Mouse (Mus musculus): ENCODE measurements around the gene Mov10l1.

DNA sequence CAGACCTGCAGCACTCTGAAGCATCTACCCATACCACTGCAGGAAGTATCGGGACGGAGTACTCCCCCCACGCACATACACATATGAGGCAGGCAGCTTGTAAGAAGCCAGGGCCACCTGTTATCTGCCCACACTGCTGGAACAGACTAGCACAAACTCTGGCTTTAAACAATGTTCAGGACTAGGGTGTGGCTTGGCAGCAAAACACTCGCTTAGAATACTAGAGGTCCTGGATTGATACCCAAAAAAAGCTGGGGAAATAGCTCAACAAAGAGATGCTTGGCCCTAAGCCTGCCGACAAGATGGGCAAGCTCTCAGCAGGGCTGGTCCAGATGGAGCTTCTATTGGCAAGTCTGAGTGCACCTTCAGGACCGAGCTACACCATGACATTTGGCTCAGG lies 80.8 kb downstream of the Mov10l1 start:
- no peak for TF ChIP-seq POLR2A (IDR thresholded peaks at IDR 0.05; ENCODE audit: insufficient read depth, low read length)
- TF ChIP-seq CTCF (IDR thresholded peaks at IDR 0.05; ENCODE audit: low read depth, low read length), result no peak
- TF ChIP-seq EP300 (IDR thresholded peaks at IDR 0.05; ENCODE audit: insufficient read depth, low read depth, low read length), result no peak

Data from ES-Bruce4 (cell line).